Mouse (Mus musculus) C2C12 (cell line): ENCODE data around the gene Cab39l. TPM values are rescaled to one million over a fixed set of nuclear protein-coding genes. Genes with fewer than 3 reads are reported as not detected.
"Not testable (repeated sequence)": the region's sequence is repeated elsewhere in the genome, so short reads cannot be mapped to it uniquely, and the experiment has no call there.

Experiments
- H3K27me3 ChIP-seq: one replicate; pipeline ENCODE4 v1.6.1; 2011; ENCODE audit not compliant: control insufficient read depth, insufficient read depth, insufficient read length
- H3K36me3 ChIP-seq: one replicate; pipeline ENCODE4 v1.6.1; 2011; ENCODE audit not compliant: control insufficient read depth, insufficient read depth
- H3K4me3 ChIP-seq: one replicate; pipeline ENCODE4 v1.5.1; 2011; ENCODE audit warnings: mild to moderate bottlenecking, control low read depth; ENCODE audit not compliant: poor library complexity, insufficient read depth, severe bottlenecking
- H3K79me2 ChIP-seq: one replicate; pipeline ENCODE4 v1.6.1; 2011; ENCODE audit not compliant: control insufficient read depth, insufficient read depth
- H3K79me3 ChIP-seq: one replicate; pipeline ENCODE4 v1.6.1; 2011; ENCODE audit warnings: low read depth, control low read depth
- H3ac ChIP-seq: one replicate; pipeline ENCODE3; 2011; ENCODE audit warnings: low read depth; ENCODE audit not compliant: control insufficient read depth, insufficient read length
- CEBPB ChIP-seq: IDR thresholded peaks from one replicate; pipeline ENCODE4 v1.6.1; 2011; ENCODE audit warnings: low read depth, mild to moderate bottlenecking, control low read depth, moderate library complexity
- CTCF ChIP-seq: IDR thresholded peaks from one replicate; pipeline ENCODE4 v1.5.1; 2011; ENCODE audit not compliant: control insufficient read depth, insufficient read depth, insufficient read length
- FOSL1 ChIP-seq: IDR thresholded peaks from one replicate; pipeline ENCODE4 v1.8.0; 2011; ENCODE audit warnings: mild to moderate bottlenecking, low read length; ENCODE audit not compliant: poor library complexity, insufficient read depth, severe bottlenecking
- MAX ChIP-seq: IDR thresholded peaks from one replicate; pipeline ENCODE4 v1.6.1; 2011; ENCODE audit warnings: mild to moderate bottlenecking, control low read depth
- MYOD1 ChIP-seq: IDR thresholded peaks from one replicate; pipeline ENCODE4 v1.6.1; 2011; ENCODE audit warnings: low read depth; ENCODE audit not compliant: control insufficient read depth, insufficient read length
- MYOG ChIP-seq: IDR thresholded peaks from one replicate; pipeline ENCODE4 v1.6.1; 2011; ENCODE audit not compliant: control insufficient read depth, insufficient read length; ENCODE audit errors: extremely low read depth
- USF1 ChIP-seq: IDR thresholded peaks from one replicate; pipeline ENCODE4 v1.6.1; 2011; ENCODE audit warnings: low read depth, mild to moderate bottlenecking, control low read depth, moderate library complexity
- polyA plus RNA-seq: library from polyadenylated mRNA; unstranded; fragments of >200 nt; fragmentation: generic; extraction: Trizol; gene quantifications from one replicate; pipeline ENCODE4 v1.2.1, GENCODE M21; 2012; ENCODE audit warnings: missing spikeins

Cab39l gene
- polyA plus RNA-seq, 1 experiment, result 10.9 TPM

GRCm38 (mm10) chr14:59598260-59598627 is 157.5 kb downstream of the Cab39l start:
- H3K36me3 ChIP-seq, result peaks cover 9% of the 10 kb centered on the region
- no peak overlapping the region for H3ac ChIP-seq
- peaks cover 8% of the 10 kb centered on the region for H3K79me3 ChIP-seq
- no peak for TF ChIP-seq USF1
- no peak for TF ChIP-seq MAX
- TF ChIP-seq MYOD1, result no peak
- TF ChIP-seq CEBPB, result no peak
- no peak for TF ChIP-seq MYOG
- no peak for TF ChIP-seq CTCF
- H3K4me3 ChIP-seq, result peak overlapping the region; percentile 90
- H3K27me3 ChIP-seq, result peaks cover 6% of the 10 kb centered on the region
- peaks cover 21% of the 10 kb centered on the region for H3K79me2 ChIP-seq

DNA sequence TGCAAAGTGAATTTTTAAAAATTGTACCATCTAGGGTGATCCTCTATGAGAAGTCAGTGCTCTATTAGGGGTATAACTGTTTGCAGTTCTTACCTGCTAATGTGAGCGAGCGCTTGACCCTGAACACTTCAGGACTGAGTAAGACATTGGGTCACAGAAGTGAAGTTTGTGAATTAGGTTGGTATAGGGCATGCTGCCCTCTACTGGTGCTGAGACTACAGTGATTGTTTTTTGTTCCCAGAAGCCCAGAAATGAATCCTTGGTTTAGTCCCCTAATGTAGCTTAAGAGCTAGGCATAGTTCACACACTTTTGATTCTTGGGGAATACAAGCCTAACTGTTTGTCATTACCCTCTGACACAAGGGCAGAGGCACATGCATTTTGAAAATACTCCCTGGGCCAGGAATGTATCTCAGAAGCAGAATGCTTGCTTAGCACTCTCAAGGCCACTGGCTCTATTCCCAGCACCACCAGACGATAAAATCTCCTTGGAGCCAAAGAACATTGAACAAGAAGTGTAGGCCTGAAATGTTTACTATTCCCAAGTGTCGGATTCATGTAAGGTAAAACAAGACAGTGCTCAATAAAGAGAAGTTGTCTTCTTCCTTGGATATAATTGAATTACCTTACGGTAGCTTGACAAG is 163.4 kb downstream of the Cab39l start:
- no peak for TF ChIP-seq MAX
- no peak for TF ChIP-seq MYOD1
- TF ChIP-seq CTCF, result no peak
- no peak for TF ChIP-seq CEBPB
- TF ChIP-seq FOSL1, result no peak
- TF ChIP-seq MYOG, result no peak
- no peak for TF ChIP-seq USF1
- no peak overlapping the region for H3ac ChIP-seq
- H3K4me3 ChIP-seq, result no peak overlapping the region
- H3K79me3 ChIP-seq, result no peaks in the 10 kb centered on the region
- H3K36me3 ChIP-seq, result no peaks in the 10 kb centered on the region
- no peaks in the 10 kb centered on the region for H3K79me2 ChIP-seq
- H3K27me3 ChIP-seq, result peaks cover 13% of the 10 kb centered on the region

- peaks cover 13% of the 10 kb centered on the region for H3K27me3 ChIP-seq
- TF ChIP-seq MAX, result no peak
- TF ChIP-seq CTCF, result no peak
- TF ChIP-seq FOSL1, result no peak
- no peak for TF ChIP-seq CEBPB
- no peak for TF ChIP-seq MYOD1
- TF ChIP-seq MYOG, result no peak
- no peak for TF ChIP-seq USF1
- no peaks in the 10 kb centered on the region for H3K79me3 ChIP-seq
- no peaks in the 10 kb centered on the region for H3K79me2 ChIP-seq
- H3ac ChIP-seq, result no peak overlapping the region
- H3K36me3 ChIP-seq, result no peaks in the 10 kb centered on the region
- no peak overlapping the region for H3K4me3 ChIP-seq
These were observed 165.0 kb downstream of the Cab39l start for GRCm38 (mm10) chr14:59605671-59606353.

GRCm38 (mm10) chr14:59607021-59607420 is 166.2 kb downstream of the Cab39l start:
- H3K79me2 ChIP-seq, result no peaks in the 10 kb centered on the region
- no peak overlapping the region for H3ac ChIP-seq
- no peak overlapping the region for H3K4me3 ChIP-seq
- TF ChIP-seq CEBPB (no peak), FOSL1 (no peak)
- H3K79me3 ChIP-seq, result no peaks in the 10 kb centered on the region
- H3K27me3 ChIP-seq, result peaks cover 13% of the 10 kb centered on the region
- no peaks in the 10 kb centered on the region for H3K36me3 ChIP-seq

DNA sequence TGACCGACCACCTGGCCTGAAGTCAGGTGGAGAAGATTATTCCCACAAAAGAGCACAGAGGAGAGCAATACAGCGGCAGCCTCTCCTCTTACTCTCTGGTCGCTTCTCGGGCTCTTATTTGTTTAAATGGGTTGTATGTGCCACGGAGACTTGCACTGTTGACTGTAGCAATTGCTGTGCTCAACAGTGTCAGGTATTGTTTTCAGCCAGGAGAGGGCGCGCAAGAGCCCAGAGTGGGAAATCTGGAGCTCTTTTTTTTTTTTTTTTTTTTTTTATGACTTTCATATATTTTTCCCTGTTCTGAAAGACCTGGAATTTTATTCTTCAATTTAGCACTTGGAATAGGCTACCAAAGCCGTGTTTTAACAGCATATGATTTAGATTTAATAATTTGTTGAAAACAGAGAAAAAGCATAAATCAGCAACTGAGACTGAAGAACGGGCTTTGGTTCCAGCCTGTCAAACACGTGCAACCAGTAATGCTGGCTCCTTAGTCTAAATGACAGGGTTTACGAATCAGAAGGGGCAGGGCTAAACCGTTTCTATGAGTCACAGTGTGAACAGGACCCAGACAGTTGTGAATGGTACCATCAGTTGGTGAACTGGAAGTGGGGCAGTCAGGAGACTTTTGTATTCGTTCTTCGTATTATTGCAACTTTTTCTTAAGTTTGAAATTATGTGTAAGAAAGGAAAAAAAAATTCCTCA is 172.3 kb downstream of the Cab39l start:
- Histone ChIP-seq H3K79me3 (no peaks in the 10 kb centered on the region), H3K79me2 (no peaks in the 10 kb centered on the region), H3ac (no peak overlapping the region), H3K27me3 (no peaks in the 10 kb centered on the region), H3K4me3 (no peak overlapping the region), H3K36me3 (no peaks in the 10 kb centered on the region)
- TF ChIP-seq USF1, result no peak
- TF ChIP-seq MYOG, result no peak
- no peak for TF ChIP-seq CEBPB
- no peak for TF ChIP-seq MYOD1
- TF ChIP-seq CTCF, result no peak
- TF ChIP-seq FOSL1, result no peak
- TF ChIP-seq MAX, result no peak

DNA sequence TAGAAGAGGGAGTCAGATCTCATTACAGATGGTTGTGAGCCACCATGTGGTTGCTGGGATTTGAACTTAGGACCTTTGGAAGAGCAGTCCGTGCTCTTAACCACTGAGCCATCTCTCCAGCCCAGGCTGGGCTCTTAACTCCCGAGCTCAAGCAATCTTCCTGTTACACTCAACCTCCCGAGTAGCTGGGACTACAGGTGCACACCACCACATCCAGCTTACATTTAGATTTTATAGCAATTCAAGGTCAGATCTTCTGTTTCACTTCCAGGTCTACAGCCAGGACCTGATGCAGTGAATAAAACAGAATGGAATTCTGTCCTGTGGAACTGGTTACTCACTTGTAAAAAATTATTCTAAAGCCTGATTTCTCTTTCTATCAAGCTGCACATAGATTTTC is 173.4 kb downstream of the Cab39l start:
- not testable (repeated sequence) for H3K4me3 ChIP-seq, H3K79me3 ChIP-seq, H3K27me3 ChIP-seq, H3K36me3 ChIP-seq, H3ac ChIP-seq, H3K79me2 ChIP-seq
